Mouse (Mus musculus): ENCODE measurements at regions not wholly inside any gene's neighbourhood (a gene's known extent, or its start where the extent isn't known, plus 50 kb on each side); places are given as distances from the start of the nearest gene placed in this dataset.
A peak's percentile ranks its signal among the peaks of the same experiment; 100 is the strongest.
"Not testable (repeated sequence)": the region's sequence is repeated elsewhere in the genome, so short reads cannot be mapped to it uniquely, and the experiment has no call there.

- H3K27ac ChIP-seq: no peak overlapping the region
- no peak for ATAC-seq (replicated peaks; ENCODE audit: insufficient number of reproducible peaks, insufficient read depth, low FRiP score, low read depth)
- no peaks in the 10 kb centered on the region for H3K9me3 ChIP-seq (replicated peaks)
These were observed 171.1 kb upstream of the Arglu1 start for GRCm38 (mm10) chr8:8861331-8861940.

DNA sequence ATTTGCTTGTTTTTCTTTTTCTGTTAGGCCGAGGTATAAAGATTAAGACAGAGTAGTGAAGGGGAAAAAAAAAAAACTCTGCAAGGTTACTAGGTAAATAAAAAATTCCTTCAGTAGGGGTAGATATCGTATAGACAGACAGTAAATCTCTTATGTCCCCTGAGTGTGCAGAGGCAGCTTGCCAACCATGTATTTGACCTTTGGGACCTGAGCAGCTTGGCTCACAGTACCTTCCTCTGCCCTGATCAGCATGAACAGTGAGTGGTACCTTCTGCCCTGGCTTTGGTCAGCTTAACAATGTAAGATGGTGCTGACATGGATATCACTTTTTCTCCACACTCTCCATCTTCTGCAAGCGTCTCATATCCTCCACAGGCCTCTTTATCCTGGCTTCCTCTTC lies 168.3 kb upstream of the Arglu1 start:
- no peak overlapping the region for H3K4me2 ChIP-seq
- ATAC-seq (replicated peaks; ENCODE audit: insufficient number of reproducible peaks, insufficient read depth, low FRiP score, low read depth): no peak

More at GRCm38 (mm10) chr8:8861331-8861940, 171.1 kb upstream of the Arglu1 start:
- H3K36me3 ChIP-seq: no peaks in the 10 kb centered on the region
- H3K4me1 ChIP-seq (replicated peaks): peaks cover 2% of the 10 kb centered on the region; the same call in 1 of the 2 replicates
- 53% methylated on average over 9 of the region's 9 CpGs for WGBS
- no peak overlapping the region for H3K9ac ChIP-seq
- H3K4me3 ChIP-seq: no peak overlapping the region
- H3K4me2 ChIP-seq: no peak overlapping the region
- H3K27me3 ChIP-seq: no peaks in the 10 kb centered on the region

DNA sequence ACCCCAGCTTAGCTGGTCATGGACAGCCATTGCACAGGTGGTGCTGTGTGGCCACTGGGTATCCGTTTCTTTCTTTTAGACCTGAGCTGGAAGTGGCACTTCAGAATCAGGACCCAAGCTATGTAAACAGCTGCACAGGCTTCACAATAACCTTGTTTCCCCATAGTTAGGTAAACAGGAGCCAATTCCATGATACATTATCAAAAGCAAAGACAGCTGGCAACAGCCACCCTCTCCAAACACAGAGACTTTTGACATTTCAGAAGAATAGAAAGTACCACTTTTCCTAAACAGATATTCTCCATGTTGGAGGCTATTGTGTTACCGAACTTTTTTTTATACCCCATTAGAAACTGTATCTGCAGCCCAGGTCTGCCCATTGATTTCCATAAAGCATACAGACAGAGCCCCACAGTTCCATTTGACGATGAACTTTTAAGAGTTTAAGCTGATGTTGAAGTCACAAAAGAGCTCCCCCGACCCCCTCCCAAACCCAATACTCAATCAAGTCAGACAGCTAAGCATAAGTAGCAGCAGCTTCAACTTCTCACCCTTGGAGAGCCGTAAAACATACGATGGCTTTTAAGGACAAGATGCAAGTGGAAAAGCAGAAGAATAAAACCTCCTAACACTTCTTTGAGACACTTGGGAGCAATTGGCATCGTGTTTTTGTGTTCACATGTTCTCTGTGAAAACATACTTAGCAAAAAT lies 162.5 kb upstream of the Arglu1 start:
- H3K9ac ChIP-seq: no peak overlapping the region
- no peaks in the 10 kb centered on the region for H3K27me3 ChIP-seq
- no peak overlapping the region for H3K4me2 ChIP-seq
- H3K27ac ChIP-seq: no peak overlapping the region
- 60% methylated on average over 7 of the region's 7 CpGs for WGBS
- H3K4me3 ChIP-seq: no peak overlapping the region
- no peak for ATAC-seq (replicated peaks; ENCODE audit: insufficient number of reproducible peaks, insufficient read depth, low FRiP score, low read depth)
- no peaks in the 10 kb centered on the region for H3K36me3 ChIP-seq
- peaks cover 6% of the 10 kb centered on the region for H3K4me1 ChIP-seq (replicated peaks)
- no peaks in the 10 kb centered on the region for H3K9me3 ChIP-seq (replicated peaks)

More for the DNA sequence above, 168.3 kb upstream of the Arglu1 start:
- 29% methylated on average over 3 of the region's 3 CpGs for WGBS
- no peak overlapping the region for H3K9ac ChIP-seq
- H3K27me3 ChIP-seq: no peaks in the 10 kb centered on the region
- no peaks in the 10 kb centered on the region for H3K36me3 ChIP-seq
- H3K27ac ChIP-seq: no peak overlapping the region
- H3K4me3 ChIP-seq: no peak overlapping the region
- no peaks in the 10 kb centered on the region for H3K9me3 ChIP-seq (replicated peaks)
- peaks cover 2% of the 10 kb centered on the region; the same call in 1 of the 2 replicates for H3K4me1 ChIP-seq (replicated peaks)

DNA sequence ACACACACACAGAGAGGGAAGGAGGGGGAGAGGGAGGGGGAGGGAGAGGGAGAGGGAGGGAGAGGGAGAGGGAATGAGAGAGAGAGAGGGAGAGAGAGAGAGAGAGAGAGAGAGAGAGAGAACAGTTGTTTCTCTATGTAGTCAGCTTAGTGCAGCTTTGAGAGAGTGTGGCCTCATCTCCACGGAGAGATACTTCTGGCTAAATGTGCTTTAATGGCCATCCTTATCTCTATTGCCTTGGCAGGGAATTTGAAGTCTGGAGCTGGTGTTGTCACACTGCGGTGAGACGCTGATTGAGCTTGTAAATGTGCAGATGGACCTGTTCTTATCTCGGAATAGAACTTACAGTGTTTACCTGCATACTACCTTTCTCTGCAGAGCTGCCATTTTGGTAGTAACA lies 160.9 kb upstream of the Arglu1 start:
- 20% methylated on average over 4 of the region's 4 CpGs for WGBS
- no peak overlapping the region for H3K9ac ChIP-seq
- H3K27ac ChIP-seq: no peak overlapping the region
- H3K4me3 ChIP-seq: no peak overlapping the region
- H3K9me3 ChIP-seq (replicated peaks): no peaks in the 10 kb centered on the region
- no peaks in the 10 kb centered on the region for H3K27me3 ChIP-seq
- peaks cover 6% of the 10 kb centered on the region for H3K4me1 ChIP-seq (replicated peaks)
- no peaks in the 10 kb centered on the region for H3K36me3 ChIP-seq
- H3K4me2 ChIP-seq: no peak overlapping the region
- no peak for ATAC-seq (replicated peaks; ENCODE audit: insufficient number of reproducible peaks, insufficient read depth, low FRiP score, low read depth)

- Histone ChIP-seq H3K4me2 (peak overlapping the region; percentile 19; the same call in 1 of the 2 replicates), H3K4me3 (no peak overlapping the region), H3K27me3 (no peaks in the 10 kb centered on the region), H3K9ac (no peak overlapping the region), H3K27ac (no peak overlapping the region), H3K36me3 (no peaks in the 10 kb centered on the region), H3K4me1 (replicated peaks) (peaks cover 6% of the 10 kb centered on the region), H3K9me3 (replicated peaks) (no peaks in the 10 kb centered on the region)
- no peak for ATAC-seq (replicated peaks; ENCODE audit: insufficient number of reproducible peaks, insufficient read depth, low FRiP score, low read depth)
- WGBS: 43% methylated on average over 8 of the region's 8 CpGs
These were observed 160.4 kb upstream of the Arglu1 start for GRCm38 (mm10) chr8:8850766-8851165.

DNA sequence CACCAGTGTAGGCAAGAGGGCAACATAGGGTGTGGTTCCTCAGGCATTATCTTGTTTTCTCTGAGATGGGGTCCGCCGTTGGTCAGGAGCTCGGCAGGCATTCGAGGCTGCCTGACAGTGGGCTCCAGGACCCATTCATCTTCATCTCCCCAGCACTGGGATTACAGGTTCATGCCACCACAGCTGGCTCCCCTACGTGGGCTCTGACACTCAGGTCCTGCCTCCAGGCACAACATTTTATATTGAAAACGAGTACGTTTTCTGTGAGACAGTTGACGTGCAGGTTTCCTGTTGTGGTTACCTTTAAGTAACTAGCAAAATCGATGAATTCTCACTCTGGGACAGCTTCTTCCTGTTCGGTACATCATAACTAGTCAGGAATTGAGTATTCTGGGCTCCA lies 157.3 kb upstream of the Arglu1 start:
- Histone ChIP-seq H3K27ac (no peak overlapping the region), H3K9ac (no peak overlapping the region), H3K4me1 (replicated peaks) (peaks cover 9% of the 10 kb centered on the region), H3K4me3 (no peak overlapping the region), H3K4me2 (no peak overlapping the region), H3K27me3 (no peaks in the 10 kb centered on the region), H3K9me3 (replicated peaks) (no peaks in the 10 kb centered on the region), H3K36me3 (no peaks in the 10 kb centered on the region)
- no peak for ATAC-seq (replicated peaks; ENCODE audit: insufficient number of reproducible peaks, insufficient read depth, low FRiP score, low read depth)
- WGBS: 74% methylated on average over 10 of the region's 10 CpGs

DNA sequence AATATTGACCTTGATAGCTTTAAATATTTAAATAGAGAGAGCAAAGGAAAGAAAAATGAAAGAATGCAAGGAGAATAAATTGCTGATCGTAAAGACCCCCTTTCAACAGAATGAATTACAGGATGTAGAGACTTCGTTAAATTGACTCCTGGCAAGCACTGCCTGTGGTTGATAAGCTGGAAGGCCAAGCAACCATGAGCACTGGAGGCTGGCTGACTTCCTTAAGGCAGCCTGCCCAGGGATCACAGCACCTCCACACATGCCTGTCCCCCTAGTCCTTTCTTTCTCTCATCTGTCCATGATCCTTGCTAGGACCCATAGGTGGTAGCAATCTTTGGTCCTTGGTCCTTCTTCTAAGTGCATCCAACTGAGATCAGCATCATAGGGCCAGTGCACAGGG lies 152.0 kb upstream of the Arglu1 start:
- H3K9me3 ChIP-seq (replicated peaks): no peaks in the 10 kb centered on the region
- no peaks in the 10 kb centered on the region for H3K27me3 ChIP-seq
- WGBS: 39% methylated on average over 2 of the region's 2 CpGs
- no peak; the same call in 1 of the 2 replicates for ATAC-seq (replicated peaks; ENCODE audit: insufficient number of reproducible peaks, insufficient read depth, low FRiP score, low read depth)
- no peak overlapping the region for H3K4me3 ChIP-seq
- no peak overlapping the region for H3K4me2 ChIP-seq
- H3K4me1 ChIP-seq (replicated peaks): peaks cover 7% of the 10 kb centered on the region
- no peaks in the 10 kb centered on the region for H3K36me3 ChIP-seq
- H3K27ac ChIP-seq: no peak overlapping the region
- H3K9ac ChIP-seq: no peak overlapping the region

DNA sequence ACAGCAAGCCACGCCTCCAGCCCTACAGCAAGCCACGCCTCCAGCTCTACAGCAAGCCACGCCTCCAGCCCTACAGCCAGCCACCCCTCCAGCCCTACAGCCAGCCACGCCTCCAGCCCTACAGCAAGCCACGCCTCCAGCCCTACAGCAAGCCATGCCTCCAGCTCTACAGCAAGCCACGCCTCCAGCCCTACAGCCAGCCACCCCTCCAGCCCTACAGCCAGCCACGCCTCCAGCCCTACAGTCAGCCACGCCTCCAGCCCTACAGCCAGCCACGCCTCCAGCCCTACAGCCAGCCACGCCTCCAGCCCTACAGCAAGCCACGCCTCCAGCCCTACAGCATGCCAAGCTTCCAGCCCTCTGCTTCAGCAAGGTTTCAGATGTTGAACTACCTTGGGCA lies 145.8 kb upstream of the Arglu1 start:
- H3K9ac ChIP-seq; H3K4me1 ChIP-seq (replicated peaks); H3K9me3 ChIP-seq (replicated peaks); H3K36me3 ChIP-seq; H3K4me2 ChIP-seq; H3K4me3 ChIP-seq; H3K27ac ChIP-seq; ATAC-seq (replicated peaks; ENCODE audit: insufficient number of reproducible peaks, insufficient read depth, low FRiP score, low read depth); H3K27me3 ChIP-seq: not testable (repeated sequence)
- WGBS: 76% methylated on average over 11 of the region's 11 CpGs

DNA sequence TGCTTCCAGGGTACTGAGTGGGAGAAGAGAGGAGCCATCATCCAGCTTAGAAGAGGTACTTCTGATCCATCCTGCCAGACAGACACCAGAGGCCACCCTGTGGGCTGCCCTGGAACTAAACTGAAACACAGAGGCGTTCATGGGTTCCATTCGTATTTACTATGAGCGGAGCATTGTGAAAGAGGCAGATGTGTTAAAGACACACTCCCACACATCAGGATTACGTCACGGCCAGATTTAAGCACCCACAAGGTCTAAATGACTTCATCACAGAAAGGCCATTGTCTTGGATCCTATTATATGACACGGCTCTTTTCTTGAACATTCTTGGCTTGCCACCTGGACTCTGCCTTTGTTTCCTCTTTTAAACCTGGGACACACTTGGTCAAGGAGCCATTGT lies 141.0 kb upstream of the Arglu1 start:
- no peaks in the 10 kb centered on the region for H3K9me3 ChIP-seq (replicated peaks)
- no peak overlapping the region for H3K4me3 ChIP-seq
- H3K36me3 ChIP-seq: no peaks in the 10 kb centered on the region
- 69% methylated on average over 6 of the region's 6 CpGs for WGBS
- H3K27ac ChIP-seq: no peak overlapping the region; the same call in 1 of the 2 replicates
- H3K9ac ChIP-seq: no peak overlapping the region
- no peak overlapping the region for H3K4me2 ChIP-seq
- H3K27me3 ChIP-seq: no peaks in the 10 kb centered on the region
- H3K4me1 ChIP-seq (replicated peaks): 0 out of 2 replicates have a peak, but pooled peaks cover 3% of the 10 kb centered on the region
- ATAC-seq (replicated peaks; ENCODE audit: insufficient number of reproducible peaks, insufficient read depth, low FRiP score, low read depth): peak; percentile 35; the same call in 1 of the 2 replicates

GRCm38 (mm10) chr8:8829230-8829629 lies 138.9 kb upstream of the Arglu1 start:
- H3K27ac ChIP-seq: no peak overlapping the region
- no peak overlapping the region for H3K4me3 ChIP-seq
- H3K36me3 ChIP-seq: no peaks in the 10 kb centered on the region
- WGBS: 60% methylated on average over 14 of the region's 14 CpGs
- H3K4me1 ChIP-seq (replicated peaks): 0 out of 2 replicates have a peak, but pooled peaks cover 3% of the 10 kb centered on the region
- H3K27me3 ChIP-seq: no peaks in the 10 kb centered on the region
- H3K9me3 ChIP-seq (replicated peaks): no peaks in the 10 kb centered on the region
- H3K9ac ChIP-seq: no peak overlapping the region
- H3K4me2 ChIP-seq: no peak overlapping the region
- no peak for ATAC-seq (replicated peaks; ENCODE audit: insufficient number of reproducible peaks, insufficient read depth, low FRiP score, low read depth)

- H3K36me3 ChIP-seq: no peaks in the 10 kb centered on the region
- no peak overlapping the region for H3K4me2 ChIP-seq
- H3K4me3 ChIP-seq: no peak overlapping the region
- no peak overlapping the region for H3K9ac ChIP-seq
- H3K4me1 ChIP-seq (replicated peaks): 0 out of 2 replicates have a peak, but pooled peaks cover 4% of the 10 kb centered on the region
- ATAC-seq (replicated peaks; ENCODE audit: insufficient number of reproducible peaks, insufficient read depth, low FRiP score, low read depth): no peak
- no peak overlapping the region for H3K27ac ChIP-seq
- no peaks in the 10 kb centered on the region for H3K27me3 ChIP-seq
- WGBS: 83% methylated on average over 7 of the region's 7 CpGs
- H3K9me3 ChIP-seq (replicated peaks): no peaks in the 10 kb centered on the region
These were observed 137.2 kb upstream of the Arglu1 start for GRCm38 (mm10) chr8:8827555-8827954.

- 59% methylated on average over 9 of the region's 9 CpGs for WGBS
- H3K27me3 ChIP-seq: no peaks in the 10 kb centered on the region
- no peak overlapping the region for H3K4me2 ChIP-seq
- H3K4me3 ChIP-seq: no peak overlapping the region
- no peaks in the 10 kb centered on the region for H3K9me3 ChIP-seq (replicated peaks)
- no peak overlapping the region for H3K9ac ChIP-seq
- H3K4me1 ChIP-seq (replicated peaks): 0 out of 2 replicates have a peak, but pooled peaks cover 5% of the 10 kb centered on the region
- H3K27ac ChIP-seq: no peak overlapping the region
- no peaks in the 10 kb centered on the region for H3K36me3 ChIP-seq
- ATAC-seq (replicated peaks; ENCODE audit: insufficient number of reproducible peaks, insufficient read depth, low FRiP score, low read depth): no peak
These were observed 136.5 kb upstream of the Arglu1 start for GRCm38 (mm10) chr8:8826801-8827200.
